Mouse (Mus musculus) spleen, postnatal 4 days (tissue): Measurements from ENCODE around the gene Pgap3.

Source experiments
- DNase-seq, 2 experiments: peaks; one replicate each; pipeline ENCODE4 v3.0.0; 2022; ENCODE audit warnings: low spot score in 2 of 2

Gene Pgap3

GRCm38 (mm10) chr11:98355732-98356299 lies 44.5 kb downstream of the Pgap3 start:
- peak in 1 of 2 experiments; percentile 47 for DNase-seq

- DNase-seq: no peak
Measured at GRCm38 (mm10) chr11:98354445-98354844, 45.8 kb downstream of the Pgap3 start.

- no peak for DNase-seq
Measured at GRCm38 (mm10) chr11:98353651-98354211, 46.6 kb downstream of the Pgap3 start.

GRCm38 (mm10) chr11:98352272-98352990 lies 47.9 kb downstream of the Pgap3 start:
- no peak for DNase-seq

GRCm38 (mm10) chr11:98349308-98349707 lies 51.0 kb downstream of the Pgap3 start:
- DNase-seq: no peak

- DNase-seq: no peak
Measured at GRCm38 (mm10) chr11:98348083-98348961, 52.0 kb downstream of the Pgap3 start, which contains the start of gene Ppp1r1b. TSS of gene Ppp1r1b (plus strand) at chr11:98348404.

GRCm38 (mm10) chr11:98347385-98348082 lies 52.8 kb downstream of the Pgap3 start:
- DNase-seq: no peak

- DNase-seq: no peak
Measured at GRCm38 (mm10) chr11:98346168-98346567, 54.1 kb downstream of the Pgap3 start.

GRCm38 (mm10) chr11:98345253-98345652 lies 55.0 kb downstream of the Pgap3 start:
- peak; percentile 76 to 92 for DNase-seq

GRCm38 (mm10) chr11:98342000-98342945 lies 58.0 kb downstream of the Pgap3 start:
- peak; percentile 85 to 98 for DNase-seq

- DNase-seq: no peak
Measured at GRCm38 (mm10) chr11:98341174-98341573, 59.1 kb downstream of the Pgap3 start.

- no peak for DNase-seq
Measured at GRCm38 (mm10) chr11:98340597-98340996, 59.7 kb downstream of the Pgap3 start.

GRCm38 (mm10) chr11:98339679-98340287 lies 60.5 kb downstream of the Pgap3 start:
- peak in 1 of 2 experiments; percentile 42 for DNase-seq

- no peak for DNase-seq
Measured at GRCm38 (mm10) chr11:98339071-98339501, 61.2 kb downstream of the Pgap3 start.
